Mouse (Mus musculus) C2C12 (cell line): ENCODE data around the gene Nr3c2.

Source experiments
- CTCF ChIP-seq: IDR thresholded peaks from one replicate; pipeline ENCODE4 v1.5.1; 2011; ENCODE audit not compliant: control insufficient read depth, insufficient read depth, insufficient read length
- FOSL1 ChIP-seq: IDR thresholded peaks from one replicate; pipeline ENCODE4 v1.8.0; 2011; ENCODE audit warnings: mild to moderate bottlenecking, low read length; ENCODE audit not compliant: poor library complexity, insufficient read depth, severe bottlenecking

- TF ChIP-seq FOSL1 (no peak), CTCF (no peak)
Observed at GRCm38 (mm10) chr8:77011985-77012384, 112.7 kb downstream of the Nr3c2 start.
